Mouse (Mus musculus) embryonic fibroblast, embryonic 13.5 days (primary cell): ENCODE results near the gene Dnajc6.

ENCODE experiments used
- CTCF ChIP-seq: IDR thresholded peaks from 2 replicates; pipeline ENCODE4 v1.5.1; 2011; ENCODE audit warnings: mild to moderate bottlenecking, control low read depth, low read length, moderate library complexity, borderline replicate concordance; ENCODE audit not compliant: insufficient read depth
- POLR2A ChIP-seq: IDR thresholded peaks from 2 replicates; pipeline ENCODE4 v1.6.1; 2011; ENCODE audit warnings: low read depth, mild to moderate bottlenecking, control low read depth, low read length, moderate library complexity

DNA sequence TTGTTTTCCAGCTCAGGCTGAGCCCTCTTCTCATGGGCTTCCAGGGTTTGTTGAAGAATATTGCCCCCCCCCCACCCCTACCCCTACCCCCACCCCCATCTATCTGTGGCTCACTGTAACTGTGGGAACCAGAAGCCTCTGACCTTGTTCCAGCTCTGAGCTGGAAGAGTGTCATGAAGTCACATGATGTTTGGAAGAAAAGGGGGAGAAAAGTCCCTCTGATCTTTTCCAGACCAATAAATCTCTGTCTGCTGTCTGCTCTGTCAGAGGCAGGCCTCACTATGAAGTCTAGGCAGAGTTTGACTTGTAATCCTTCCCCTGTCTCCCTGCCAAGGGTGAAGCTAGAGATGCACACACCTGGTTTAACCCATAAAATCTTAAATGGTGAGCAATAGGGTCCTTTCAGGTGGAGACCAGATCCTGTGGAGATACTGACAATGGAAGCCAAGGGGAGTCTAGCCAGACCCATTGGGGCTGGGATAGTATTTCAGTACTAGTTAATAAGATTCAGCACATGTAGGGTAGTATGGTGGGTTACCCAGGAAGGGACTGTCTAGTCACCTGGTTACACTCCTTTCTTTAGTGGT, 2.7 kb upstream of the Dnajc6 start:
- TF ChIP-seq CTCF (no peak), POLR2A (no peak)
